Mouse (Mus musculus) heart, embryonic 12.5 days (tissue): ENCODE data around the gene Tmem256. TPM values are rescaled to one million over a fixed set of nuclear protein-coding genes. Genes with fewer than 3 reads are reported as not detected.

Source experiments
- ATAC-seq: fragments of 200-750 bp; cut with Nextera tagmentation; 2 replicates; pipeline ENCODE4 v1.8.0; 2017; ENCODE audit warnings: moderate TSS enrichment, moderate library complexity; ENCODE audit not compliant: insufficient number of reproducible peaks, low FRiP score
- H3K27ac ChIP-seq: fragments of 300-500 bp; sonication (generic); 2 replicates; pipeline ENCODE4 v1.5.1; 2016; ENCODE audit warnings: mild to moderate bottlenecking, moderate library complexity; ENCODE audit not compliant: poor library complexity, severe bottlenecking
- H3K27me3 ChIP-seq: fragments of 300-500 bp; sonication (generic); replicated peaks from 2 replicates; pipeline ENCODE4 v1.6.1; 2016; ENCODE audit warnings: mild to moderate bottlenecking, moderate library complexity
- H3K36me3 ChIP-seq: fragments of 300-500 bp; sonication (generic); 2 replicates; pipeline ENCODE4 v1.6.1; 2016; ENCODE audit warnings: mild to moderate bottlenecking, moderate library complexity
- H3K4me1 ChIP-seq: fragments of 300-500 bp; sonication (generic); replicated peaks from 2 replicates; pipeline ENCODE4 v1.6.1; 2016; ENCODE audit warnings: mild to moderate bottlenecking
- H3K4me2 ChIP-seq: fragments of 300-500 bp; sonication (generic); 2 replicates; pipeline ENCODE4 v1.6.1; 2016; ENCODE audit warnings: mild to moderate bottlenecking, moderate library complexity
- H3K4me3 ChIP-seq: fragments of 300-500 bp; sonication (generic); 2 replicates; pipeline ENCODE4 v1.5.1; 2016; ENCODE audit warnings: mild to moderate bottlenecking
- H3K9ac ChIP-seq: fragments of 300-500 bp; sonication (generic); 2 replicates; pipeline ENCODE4 v1.6.1; 2016; ENCODE audit warnings: mild to moderate bottlenecking, moderate library complexity
- H3K9me3 ChIP-seq: fragments of 300-500 bp; sonication (generic); replicated peaks from 2 replicates; pipeline ENCODE4 v1.6.1; 2016; ENCODE audit warnings: mild to moderate bottlenecking, moderate library complexity
- WGBS: fragments of 180-500 bp; shearing (Covaris S2); methylation state at CpG from one replicate; pipeline ENCODE4 v1.1.7; 2016; 5-methylcytosine and 5-hydroxymethylcytosine counted together
- polyA plus RNA-seq: library from polyadenylated mRNA; unstranded; fragments of >200 nt; fragmentation: Nextera tagmentation; extraction: Ambion mirVana; gene quantifications from 2 replicates; pipeline ENCODE4 v1.2.1, GENCODE M21; 2016

Tmem256 gene
- polyA plus RNA-seq, 1 experiment from 2014 or later = 297 TPM

- H3K9me3 ChIP-seq = 0 out of 2 replicates have a peak, but pooled peaks cover under 1% of the 10 kb centered on the region
- H3K9ac ChIP-seq = peak within 1 kb of the TSS; percentile 81
- ATAC-seq = no peak
- H3K27me3 ChIP-seq = peaks cover 64% of the 10 kb centered on the region
- no peaks in the 10 kb centered on the region for H3K36me3 ChIP-seq
- H3K4me3 ChIP-seq = peak within 1 kb of the TSS; percentile 62
- peaks cover 54% of the 10 kb centered on the region for H3K4me1 ChIP-seq
- H3K4me2 ChIP-seq = peak within 1 kb of the TSS; percentile 89
- peak within 1 kb of the TSS; percentile 49; the same call in 1 of the 2 replicates for H3K27ac ChIP-seq
- WGBS = 2% methylated on average over 25 of the region's 33 CpGs
Measured at GRCm38 (mm10) chr11:69801379-69801977, 36.8 kb upstream of the Tmem256 start, which contains the start of gene Fgf11. Gene Fgf11 (minus strand): TSS chr11:69801857.

GRCm38 (mm10) chr11:69802648-69803105 lies 35.6 kb upstream of the Tmem256 start:
- H3K9ac ChIP-seq = peak overlapping the region; percentile 81
- H3K4me2 ChIP-seq = peak overlapping the region; percentile 89
- H3K9me3 ChIP-seq = 0 out of 2 replicates have a peak, but pooled peaks cover 3% of the 10 kb centered on the region
- no peaks in the 10 kb centered on the region for H3K36me3 ChIP-seq
- peaks cover 54% of the 10 kb centered on the region for H3K4me1 ChIP-seq
- peak; percentile 34 for ATAC-seq
- H3K4me3 ChIP-seq = peak overlapping the region; percentile 62
- peaks cover 57% of the 10 kb centered on the region for H3K27me3 ChIP-seq
- WGBS = 1% methylated on average over 29 of the region's 33 CpGs
- H3K27ac ChIP-seq = peak overlapping the region; percentile 17; the same call in 1 of the 2 replicates

- H3K27ac ChIP-seq = no peak overlapping the region
- H3K4me3 ChIP-seq = peak overlapping the region; percentile 62
- no peak for ATAC-seq
- H3K36me3 ChIP-seq = no peaks in the 10 kb centered on the region
- 0 out of 2 replicates have a peak, but pooled peaks cover 3% of the 10 kb centered on the region for H3K9me3 ChIP-seq
- peaks cover 51% of the 10 kb centered on the region for H3K27me3 ChIP-seq
- 4% methylated on average over 12 of the region's 12 CpGs for WGBS
- peak overlapping the region; percentile 89 for H3K4me2 ChIP-seq
- peak overlapping the region; percentile 81 for H3K9ac ChIP-seq
- H3K4me1 ChIP-seq = peaks cover 54% of the 10 kb centered on the region
Measured at GRCm38 (mm10) chr11:69803328-69803727, 35.0 kb upstream of the Tmem256 start.

GRCm38 (mm10) chr11:69803786-69804651 lies 34.3 kb upstream of the Tmem256 start:
- peak overlapping the region; percentile 89 for H3K4me2 ChIP-seq
- H3K9me3 ChIP-seq = 0 out of 2 replicates have a peak, but pooled peaks cover 3% of the 10 kb centered on the region
- WGBS = under 1% methylated on average over 60 of the region's 60 CpGs
- H3K27me3 ChIP-seq = peaks cover 47% of the 10 kb centered on the region
- peaks cover 54% of the 10 kb centered on the region for H3K4me1 ChIP-seq
- no peaks in the 10 kb centered on the region for H3K36me3 ChIP-seq
- ATAC-seq = peak; percentile 71
- H3K27ac ChIP-seq = no peak overlapping the region
- peak overlapping the region; percentile 81 for H3K9ac ChIP-seq
- peak overlapping the region; percentile 62 for H3K4me3 ChIP-seq

- Histone ChIP-seq H3K9me3 (0 out of 2 replicates have a peak, but pooled peaks cover 3% of the 10 kb centered on the region), H3K27ac (no peak overlapping the region), H3K9ac (peak overlapping the region; percentile 53), H3K4me2 (peak overlapping the region; percentile 89), H3K4me1 (peaks cover 49% of the 10 kb centered on the region), H3K27me3 (peaks cover 41% of the 10 kb centered on the region), H3K4me3 (peak overlapping the region; percentile 62), H3K36me3 (no peaks in the 10 kb centered on the region)
- WGBS = 6% methylated on average over 12 of the region's 12 CpGs
- ATAC-seq = no peak
Measured at GRCm38 (mm10) chr11:69804652-69804940, 33.7 kb upstream of the Tmem256 start.

- no peak within 1 kb of the TSS for H3K27ac ChIP-seq
- H3K9me3 ChIP-seq = 0 out of 2 replicates have a peak, but pooled peaks cover 3% of the 10 kb centered on the region
- H3K36me3 ChIP-seq = no peaks in the 10 kb centered on the region
- peaks cover 38% of the 10 kb centered on the region for H3K27me3 ChIP-seq
- peaks cover 43% of the 10 kb centered on the region for H3K4me1 ChIP-seq
- peak within 1 kb of the TSS; percentile 62 for H3K4me3 ChIP-seq
- 7% methylated on average over 29 of the region's 29 CpGs for WGBS
- H3K9ac ChIP-seq = peak within 1 kb of the TSS; percentile 53
- H3K4me2 ChIP-seq = peak within 1 kb of the TSS; percentile 89
- ATAC-seq = no peak
Measured at GRCm38 (mm10) chr11:69804972-69805909, 33.1 kb upstream of the Tmem256 start, which contains the start of gene Tmem102. Gene Tmem102 (minus strand): TSS chr11:69805624.

- 77% methylated on average over 4 of the region's 4 CpGs for WGBS
- no peak overlapping the region for H3K27ac ChIP-seq
- H3K27me3 ChIP-seq = peaks cover 27% of the 10 kb centered on the region
- H3K4me3 ChIP-seq = no peak overlapping the region
- no peak overlapping the region for H3K4me2 ChIP-seq
- peaks cover 31% of the 10 kb centered on the region for H3K4me1 ChIP-seq
- no peak overlapping the region for H3K9ac ChIP-seq
- 0 out of 2 replicates have a peak, but pooled peaks cover 3% of the 10 kb centered on the region for H3K9me3 ChIP-seq
- no peaks in the 10 kb centered on the region for H3K36me3 ChIP-seq
- ATAC-seq = no peak
Measured at GRCm38 (mm10) chr11:69806378-69806777, 31.9 kb upstream of the Tmem256 start.

GRCm38 (mm10) chr11:69807641-69808040 lies 30.7 kb upstream of the Tmem256 start:
- Histone ChIP-seq H3K27me3 (peaks cover 16% of the 10 kb centered on the region), H3K4me1 (peaks cover 20% of the 10 kb centered on the region), H3K9me3 (0 out of 2 replicates have a peak, but pooled peaks cover 3% of the 10 kb centered on the region), H3K27ac (no peak overlapping the region), H3K36me3 (no peaks in the 10 kb centered on the region), H3K9ac (no peak overlapping the region), H3K4me3 (no peak overlapping the region), H3K4me2 (no peak overlapping the region)
- ATAC-seq = no peak
- 68% methylated on average over 2 of the region's 2 CpGs for WGBS

GRCm38 (mm10) chr11:69810280-69810679 lies 28.0 kb upstream of the Tmem256 start:
- H3K27ac ChIP-seq = no peak overlapping the region
- H3K4me1 ChIP-seq = no peaks in the 10 kb centered on the region
- H3K9ac ChIP-seq = no peak overlapping the region
- H3K36me3 ChIP-seq = no peaks in the 10 kb centered on the region
- H3K9me3 ChIP-seq = 0 out of 2 replicates have a peak, but pooled peaks cover 3% of the 10 kb centered on the region
- H3K4me3 ChIP-seq = no peak overlapping the region
- peaks cover 12% of the 10 kb centered on the region for H3K27me3 ChIP-seq
- no peak for ATAC-seq
- H3K4me2 ChIP-seq = no peak overlapping the region

- Histone ChIP-seq H3K27ac (no peak within 1 kb of the TSS), H3K9ac (no peak within 1 kb of the TSS), H3K9me3 (no peaks in the 10 kb centered on the region; the same call in 1 of the 2 replicates), H3K4me2 (no peak within 1 kb of the TSS), H3K4me1 (no peaks in the 10 kb centered on the region), H3K4me3 (no peak within 1 kb of the TSS), H3K36me3 (no peaks in the 10 kb centered on the region), H3K27me3 (0 out of 2 replicates have a peak, but pooled peaks cover 3% of the 10 kb centered on the region)
- ATAC-seq = no peak
- WGBS = 55% methylated on average over 10 of the region's 10 CpGs
Measured at GRCm38 (mm10) chr11:69815155-69815554, 23.2 kb upstream of the Tmem256 start, which contains the start of gene Gm39566. Gene Gm39566 (minus strand): TSS chr11:69815298.
